Mouse (Mus musculus) embryonic facial prominence, embryonic 13.5 days (tissue): Measurements from ENCODE around the gene Ltbp1. TPM values are rescaled to one million over a fixed set of nuclear protein-coding genes. Genes with fewer than 3 reads are reported as not detected.

ENCODE experiments used
- ATAC-seq: fragments of 200-750 bp; cut with Nextera tagmentation; 2 replicates; pipeline ENCODE4 v1.8.0; 2017; ENCODE audit warnings: low read depth; ENCODE audit not compliant: insufficient number of reproducible peaks, insufficient read depth, low FRiP score, low TSS enrichment
- H3K27ac ChIP-seq: fragments of 300-500 bp; sonication (generic); 2 replicates; pipeline ENCODE4 v1.5.1; 2015; ENCODE audit warnings: moderate library complexity, mild to moderate bottlenecking, inconsistent platforms
- H3K27me3 ChIP-seq: fragments of 300-500 bp; sonication (generic); 2 replicates; pipeline ENCODE4 v1.6.1; 2015; ENCODE audit warnings: mild to moderate bottlenecking, inconsistent platforms
- H3K36me3 ChIP-seq: fragments of 300-500 bp; sonication (generic); 2 replicates; pipeline ENCODE4 v1.6.1; 2015; ENCODE audit warnings: mild to moderate bottlenecking, inconsistent platforms
- H3K4me1 ChIP-seq: fragments of 300-500 bp; sonication (generic); 2 replicates; pipeline ENCODE4 v1.6.1; 2015; ENCODE audit warnings: inconsistent platforms
- H3K4me2 ChIP-seq: fragments of 300-500 bp; sonication (generic); 2 replicates; pipeline ENCODE4 v1.6.1; 2015; ENCODE audit warnings: moderate library complexity, mild to moderate bottlenecking, inconsistent platforms
- H3K4me3 ChIP-seq: fragments of 300-500 bp; sonication (generic); 2 replicates; pipeline ENCODE4 v1.5.1; 2015; ENCODE audit warnings: mild to moderate bottlenecking, inconsistent platforms
- H3K9ac ChIP-seq: fragments of 300-500 bp; sonication (generic); 2 replicates; pipeline ENCODE4 v1.6.1; 2015; ENCODE audit warnings: mild to moderate bottlenecking, inconsistent platforms
- H3K9me3 ChIP-seq: fragments of 300-500 bp; sonication (generic); 2 replicates; pipeline ENCODE4 v1.6.1; 2016; ENCODE audit warnings: inconsistent platforms
- WGBS: fragments of 180-500 bp; shearing (Covaris S2); methylation state at CpG from one replicate; pipeline ENCODE4 v1.1.7; 2015; ENCODE audit warnings: mixed read lengths; 5-methylcytosine and 5-hydroxymethylcytosine counted together
- polyA plus RNA-seq: library from polyadenylated mRNA; unstranded; fragments of >200 nt; fragmentation: Nextera tagmentation; extraction: Ambion mirVana; gene quantifications from 2 replicates; pipeline ENCODE4 v1.2.1, GENCODE M21; 2015

Ltbp1 gene
- polyA plus RNA-seq, 1 experiment from 2014 or later = 41.3 TPM

DNA sequence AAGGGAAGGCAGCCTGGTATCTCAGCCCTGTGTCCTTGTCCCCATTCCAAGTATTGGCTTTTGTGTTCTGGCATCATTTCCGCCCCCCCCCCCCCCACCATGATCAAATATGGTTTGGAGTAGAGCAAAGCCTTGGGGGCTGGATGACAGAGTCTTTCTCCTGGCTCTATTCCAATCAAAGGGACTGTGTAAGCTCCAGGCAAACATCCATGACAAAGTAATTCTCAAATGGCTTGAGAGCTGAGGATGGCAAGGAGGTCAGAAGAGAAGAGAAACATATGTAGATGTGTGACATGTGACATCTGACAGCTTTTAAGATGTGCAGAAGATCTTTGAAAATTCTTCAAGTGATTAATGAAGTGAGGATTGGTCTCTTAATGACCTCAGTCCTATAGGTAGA is 22.5 kb upstream of the Ltbp1 start:
- Histone ChIP-seq H3K9ac (no peak overlapping the region), H3K9me3 (no peaks in the 10 kb centered on the region), H3K27me3 (no peaks in the 10 kb centered on the region), H3K4me2 (no peak overlapping the region), H3K4me3 (no peak overlapping the region), H3K27ac (no peak overlapping the region), H3K36me3 (no peaks in the 10 kb centered on the region), H3K4me1 (peaks cover 3% of the 10 kb centered on the region; the same call in 1 of the 2 replicates)
- 40% methylated on average over 1 of the region's 1 CpGs for WGBS
- no peak for ATAC-seq

- 83% methylated on average over 1 of the region's 1 CpGs for WGBS
- H3K4me1 ChIP-seq = peaks cover 3% of the 10 kb centered on the region; the same call in 1 of the 2 replicates
- H3K4me2 ChIP-seq = no peak overlapping the region
- no peaks in the 10 kb centered on the region for H3K36me3 ChIP-seq
- H3K9ac ChIP-seq = no peak overlapping the region
- no peaks in the 10 kb centered on the region for H3K9me3 ChIP-seq
- H3K27ac ChIP-seq = no peak overlapping the region
- no peaks in the 10 kb centered on the region for H3K27me3 ChIP-seq
- H3K4me3 ChIP-seq = no peak overlapping the region
- ATAC-seq = no peak
Observed at GRCm38 (mm10) chr17:74984071-74984470, 21.3 kb upstream of the Ltbp1 start.

- no peaks in the 10 kb centered on the region for H3K36me3 ChIP-seq
- ATAC-seq = no peak
Observed at GRCm38 (mm10) chr17:74984681-74985080, 20.7 kb upstream of the Ltbp1 start.

GRCm38 (mm10) chr17:74987067-74987466 is 18.3 kb upstream of the Ltbp1 start:
- 41% methylated on average over 1 of the region's 1 CpGs for WGBS
- ATAC-seq = no peak

More at GRCm38 (mm10) chr17:74984681-74985080, 20.7 kb upstream of the Ltbp1 start:
- Histone ChIP-seq H3K4me3 (no peak overlapping the region), H3K9ac (no peak overlapping the region), H3K9me3 (no peaks in the 10 kb centered on the region), H3K27me3 (no peaks in the 10 kb centered on the region), H3K4me2 (no peak overlapping the region), H3K27ac (no peak overlapping the region), H3K4me1 (peaks cover 3% of the 10 kb centered on the region; the same call in 1 of the 2 replicates)

DNA sequence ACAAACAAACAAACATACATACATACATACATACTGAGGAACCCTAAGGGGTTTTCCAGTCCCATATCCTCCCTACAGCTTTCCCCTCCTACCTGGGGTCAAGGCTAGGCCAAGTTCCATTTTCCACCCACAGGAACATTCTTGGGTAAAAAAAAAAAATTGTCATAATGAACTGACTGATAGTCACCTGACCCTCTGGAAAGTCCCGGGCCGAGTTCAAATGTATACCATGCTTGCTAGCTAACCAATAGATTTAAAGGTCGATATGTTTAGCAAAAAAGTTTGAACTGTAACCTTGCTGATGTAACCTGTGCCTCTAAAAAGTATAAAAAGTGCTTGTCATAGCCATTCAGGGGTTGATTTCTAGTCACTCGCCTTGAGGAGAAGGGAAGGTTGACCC is 15.7 kb upstream of the Ltbp1 start:
- no peak overlapping the region for H3K27ac ChIP-seq
- peaks cover 18% of the 10 kb centered on the region for H3K4me1 ChIP-seq
- H3K9ac ChIP-seq = no peak overlapping the region
- 93% methylated on average over 4 of the region's 4 CpGs for WGBS
- H3K4me2 ChIP-seq = no peak overlapping the region
- no peaks in the 10 kb centered on the region for H3K27me3 ChIP-seq
- no peak for ATAC-seq
- H3K36me3 ChIP-seq = no peaks in the 10 kb centered on the region
- H3K9me3 ChIP-seq = peaks cover 5% of the 10 kb centered on the region; the same call in 1 of the 2 replicates
- H3K4me3 ChIP-seq = no peak overlapping the region

More at GRCm38 (mm10) chr17:74987067-74987466, 18.3 kb upstream of the Ltbp1 start:
- Histone ChIP-seq H3K4me2 (no peak overlapping the region), H3K36me3 (no peaks in the 10 kb centered on the region), H3K27me3 (no peaks in the 10 kb centered on the region), H3K27ac (no peak overlapping the region), H3K4me1 (peaks cover 3% of the 10 kb centered on the region; the same call in 1 of the 2 replicates), H3K9me3 (peaks cover 5% of the 10 kb centered on the region; the same call in 1 of the 2 replicates), H3K9ac (no peak overlapping the region), H3K4me3 (no peak overlapping the region)

DNA sequence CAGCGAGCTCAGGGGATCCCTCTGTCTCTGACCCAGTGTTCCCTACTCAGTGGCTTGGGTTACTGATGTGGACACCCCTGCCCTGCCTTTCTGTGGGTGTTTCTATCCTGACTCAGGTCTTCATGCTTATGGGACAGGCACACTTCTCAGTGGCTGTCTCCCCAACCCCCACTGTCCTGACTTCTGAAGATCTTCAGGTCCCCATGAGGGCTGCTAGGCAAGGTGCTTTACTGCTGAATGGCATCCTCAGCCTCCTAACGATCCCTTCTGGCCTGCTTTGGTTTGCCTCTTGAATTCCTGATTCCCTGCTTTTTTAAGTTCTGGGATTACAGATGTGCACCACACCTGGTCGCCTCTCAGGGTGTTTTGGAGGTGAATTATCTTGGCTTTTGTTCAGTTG is 14.8 kb upstream of the Ltbp1 start:
- Histone ChIP-seq H3K9ac (no peak overlapping the region), H3K4me3 (no peak overlapping the region), H3K27me3 (no peaks in the 10 kb centered on the region), H3K27ac (no peak overlapping the region), H3K4me1 (peaks cover 27% of the 10 kb centered on the region), H3K36me3 (no peaks in the 10 kb centered on the region), H3K9me3 (peaks cover 5% of the 10 kb centered on the region; the same call in 1 of the 2 replicates), H3K4me2 (no peak overlapping the region)
- 66% methylated on average over 3 of the region's 3 CpGs for WGBS
- no peak for ATAC-seq

- peak overlapping the region; percentile 65 for H3K9ac ChIP-seq
- H3K4me3 ChIP-seq = peak overlapping the region; percentile 33
- peaks cover 26% of the 10 kb centered on the region for H3K4me1 ChIP-seq
- peak; percentile 77 for ATAC-seq
- WGBS = 2% methylated on average over 26 of the region's 26 CpGs
- H3K9me3 ChIP-seq = peaks cover 5% of the 10 kb centered on the region; the same call in 1 of the 2 replicates
- H3K4me2 ChIP-seq = peak overlapping the region; percentile 59
- H3K27ac ChIP-seq = peak overlapping the region; percentile 95
- no peaks in the 10 kb centered on the region for H3K36me3 ChIP-seq
- H3K27me3 ChIP-seq = no peaks in the 10 kb centered on the region
Observed at GRCm38 (mm10) chr17:74993726-74994581, 11.4 kb upstream of the Ltbp1 start.

DNA sequence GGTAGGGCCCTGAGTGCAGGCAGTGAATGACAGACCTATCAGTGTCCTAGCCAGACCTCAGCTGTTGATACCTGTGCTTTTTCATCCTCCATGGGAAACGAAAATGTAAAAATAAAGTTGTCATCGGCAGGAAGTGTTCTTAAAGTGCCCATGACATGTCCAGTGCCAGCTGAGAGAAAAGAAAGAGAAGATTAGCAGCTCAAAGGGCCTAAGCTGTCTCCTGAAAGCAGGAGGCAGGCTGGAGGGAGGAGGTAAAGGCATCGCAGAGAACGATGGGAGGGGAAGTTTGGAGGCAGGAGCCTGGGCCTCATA is 10.8 kb upstream of the Ltbp1 start:
- Histone ChIP-seq H3K27me3 (no peaks in the 10 kb centered on the region), H3K4me1 (peaks cover 27% of the 10 kb centered on the region), H3K4me2 (peak overlapping the region; percentile 59), H3K27ac (peak overlapping the region; percentile 95), H3K4me3 (peak overlapping the region; percentile 33), H3K9ac (peak overlapping the region; percentile 65), H3K36me3 (no peaks in the 10 kb centered on the region), H3K9me3 (peaks cover 5% of the 10 kb centered on the region; the same call in 1 of the 2 replicates)
- no peak for ATAC-seq
- 2% methylated on average over 4 of the region's 4 CpGs for WGBS

DNA sequence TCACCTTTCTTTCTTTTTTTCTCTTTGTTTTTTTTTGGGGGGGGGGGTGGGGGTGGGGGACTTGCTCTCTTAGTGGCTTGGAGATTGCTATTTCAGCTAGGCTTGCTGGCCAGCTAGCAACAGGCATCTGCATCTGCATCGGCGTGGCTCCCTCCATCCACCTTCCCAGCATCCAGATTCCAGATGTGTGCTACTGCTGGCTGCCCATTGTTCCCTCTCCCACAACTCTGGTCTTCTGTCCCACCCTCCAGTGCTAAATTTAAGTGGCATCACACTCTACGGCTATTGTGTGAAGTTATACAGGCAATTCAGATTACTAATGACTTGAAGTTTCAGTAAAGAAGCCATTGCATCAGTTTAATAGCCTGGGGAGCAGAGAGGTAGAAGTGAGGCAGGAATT is 10.1 kb upstream of the Ltbp1 start:
- Histone ChIP-seq H3K27me3 (no peaks in the 10 kb centered on the region), H3K9ac (no peak overlapping the region), H3K27ac (peak overlapping the region; percentile 95), H3K4me2 (0 out of 2 replicates have a peak overlapping the region, but pooled peaks have one; percentile 59), H3K4me1 (peaks cover 27% of the 10 kb centered on the region), H3K4me3 (no peak overlapping the region), H3K9me3 (0 out of 2 replicates have a peak, but pooled peaks cover under 1% of the 10 kb centered on the region), H3K36me3 (no peaks in the 10 kb centered on the region)
- WGBS = 25% methylated on average over 3 of the region's 3 CpGs
- ATAC-seq = no peak

- Histone ChIP-seq H3K36me3 (no peaks in the 10 kb centered on the region), H3K9me3 (no peaks in the 10 kb centered on the region), H3K4me3 (no peak overlapping the region), H3K27me3 (no peaks in the 10 kb centered on the region), H3K4me1 (peaks cover 12% of the 10 kb centered on the region), H3K9ac (no peak overlapping the region), H3K4me2 (no peak overlapping the region), H3K27ac (no peak overlapping the region)
- 81% methylated on average over 2 of the region's 2 CpGs for WGBS
- no peak for ATAC-seq
Observed at GRCm38 (mm10) chr17:75000066-75000465, 5.3 kb upstream of the Ltbp1 start.

- H3K4me3 ChIP-seq = peak overlapping the region; percentile 91
- peak overlapping the region; percentile 77 for H3K4me2 ChIP-seq
- H3K9ac ChIP-seq = peak overlapping the region; percentile 92
- 0 out of 2 replicates have a peak, but pooled peaks cover 3% of the 10 kb centered on the region for H3K36me3 ChIP-seq
- WGBS = 0% methylated on average over 11 of the region's 11 CpGs
- ATAC-seq = peak; percentile 57; the same call in 1 of the 2 replicates
- no peaks in the 10 kb centered on the region for H3K27me3 ChIP-seq
- H3K9me3 ChIP-seq = no peaks in the 10 kb centered on the region
- peak overlapping the region; percentile 96 for H3K27ac ChIP-seq
- H3K4me1 ChIP-seq = peaks cover 17% of the 10 kb centered on the region
Observed at GRCm38 (mm10) chr17:75004820-75005219, 548 bp upstream of the Ltbp1 start.
